Mouse (Mus musculus) kidney, adult 11 months (tissue): ENCODE data around the gene Shpk.

Experiments
- DNase-seq: peaks from one replicate; pipeline ENCODE4 v3.0.0; 2022

Gene Shpk

GRCm38 (mm10) chr11:73199230-73199712 lies at the start of gene Shpk:
Gene Shpk (plus strand): TSS chr11:73199460.
- DNase-seq: peak; percentile 97

GRCm38 (mm10) chr11:73155071-73155470 lies 44.2 kb upstream of the Shpk start:
- DNase-seq: no peak

- DNase-seq: peak; percentile 58
Observed at GRCm38 (mm10) chr11:73159957-73160810, 39.1 kb upstream of the Shpk start, which contains the start of gene P2rx5. Gene P2rx5 (plus strand): TSS chr11:73160421.

- peak; percentile 74 for DNase-seq
Observed at GRCm38 (mm10) chr11:73160811-73161200, 38.5 kb upstream of the Shpk start.

- DNase-seq: no peak
Observed at GRCm38 (mm10) chr11:73161616-73162015, 37.6 kb upstream of the Shpk start.

- DNase-seq: peak; percentile 37
Observed at GRCm38 (mm10) chr11:73162284-73162683, 37.0 kb upstream of the Shpk start.

- peak; percentile 77 for DNase-seq
Observed at GRCm38 (mm10) chr11:73168071-73168470, 31.2 kb upstream of the Shpk start.

- no peak for DNase-seq
Observed at GRCm38 (mm10) chr11:73168576-73168975, 30.7 kb upstream of the Shpk start.

GRCm38 (mm10) chr11:73169231-73169630 lies 30.0 kb upstream of the Shpk start:
- peak; percentile 64 for DNase-seq

GRCm38 (mm10) chr11:73172186-73172585 lies 27.1 kb upstream of the Shpk start:
- DNase-seq: peak; percentile 93

GRCm38 (mm10) chr11:73175612-73176011 lies 23.6 kb upstream of the Shpk start:
- DNase-seq: peak; percentile 96

- no peak for DNase-seq
Observed at GRCm38 (mm10) chr11:73176186-73176585, 23.1 kb upstream of the Shpk start.

- DNase-seq: peak; percentile 97
Observed at GRCm38 (mm10) chr11:73176608-73177508, 22.4 kb upstream of the Shpk start, which contains the start of the genes Emc6 and Tax1bp3. Gene Emc6 (minus strand): TSS chr11:73177037. Gene Tax1bp3 (plus strand): TSS chr11:73177083.

- DNase-seq: peak; percentile 83
Observed at GRCm38 (mm10) chr11:73177509-73177875, 21.8 kb upstream of the Shpk start.

GRCm38 (mm10) chr11:73177895-73178294 lies 21.4 kb upstream of the Shpk start:
- peak; percentile 49 for DNase-seq

GRCm38 (mm10) chr11:73185872-73186615 lies 13.2 kb upstream of the Shpk start:
- DNase-seq: no peak

GRCm38 (mm10) chr11:73187231-73187630 lies 12.0 kb upstream of the Shpk start:
- peak; percentile 70 for DNase-seq

GRCm38 (mm10) chr11:73193047-73193446 lies 6.2 kb upstream of the Shpk start:
- DNase-seq: no peak

GRCm38 (mm10) chr11:73194444-73194843 lies 4.8 kb upstream of the Shpk start:
- DNase-seq: no peak

- DNase-seq: no peak
Observed at GRCm38 (mm10) chr11:73198190-73198589, 1.1 kb upstream of the Shpk start.

GRCm38 (mm10) chr11:73198603-73199229 lies 544 bp upstream of the Shpk start, which contains the start of gene Ctns:
Gene Ctns (minus strand): TSS chr11:73199042.
- peak; percentile 93 for DNase-seq

GRCm38 (mm10) chr11:73199879-73200278 lies 619 bp downstream of the Shpk start:
- peak; percentile 59 for DNase-seq
